Mouse (Mus musculus) E14TG2a.4 (cell line): ENCODE measurements at regions not wholly inside any gene's neighbourhood (a gene's known extent, or its start where the extent isn't known, plus 50 kb on each side); places are given as distances from the start of the nearest gene placed in this dataset.

Experiments
- CTCF ChIP-seq: conservative IDR thresholded peaks from 2 replicates; pipeline ENCODE4 v1.5.1; 2014; ENCODE audit warnings: low read length
- NANOG ChIP-seq: IDR thresholded peaks from 2 replicates; pipeline ENCODE4 v1.6.1; 2014; ENCODE audit warnings: borderline replicate concordance, low read length, mixed read lengths
- POU5F1 ChIP-seq: IDR thresholded peaks from 2 replicates; pipeline ENCODE4 v1.6.1; 2014; ENCODE audit warnings: low read length, borderline replicate concordance

GRCm38 (mm10) chr14:71192486-71192885 lies 592.9 kb upstream of the Fam160b2 start:
- TF ChIP-seq CTCF: no peak
- TF ChIP-seq NANOG: no peak
- no peak for TF ChIP-seq POU5F1
